Mouse (Mus musculus) right cerebral cortex, postnatal 10 days (tissue): ENCODE measurements at regions not wholly inside any gene's neighbourhood (a gene's known extent, or its start where the extent isn't known, plus 50 kb on each side); places are given as distances from the start of the nearest gene placed in this dataset.

Experiments
- DNase-seq, 2 experiments: peaks; one replicate each; pipeline ENCODE4 v3.0.0; 2021; ENCODE audit warnings: low spot score in 2 of 2

GRCm38 (mm10) chr13:97652279-97652678 is 108.2 kb downstream of the Gm10260 start:
- DNase-seq = no peak

GRCm38 (mm10) chr13:97651761-97652160 is 108.7 kb downstream of the Gm10260 start:
- no peak for DNase-seq

- DNase-seq = no peak
These were observed 109.3 kb downstream of the Gm10260 start for GRCm38 (mm10) chr13:97651176-97651575.

- DNase-seq = no peak
These were observed 110.2 kb downstream of the Gm10260 start for GRCm38 (mm10) chr13:97650191-97650590.

- no peak for DNase-seq
These were observed 112.9 kb downstream of the Gm10260 start for GRCm38 (mm10) chr13:97647486-97647885.

GRCm38 (mm10) chr13:97646021-97646385 is 114.4 kb downstream of the Gm10260 start:
- no peak for DNase-seq

GRCm38 (mm10) chr13:97645107-97646020 is 115.1 kb downstream of the Gm10260 start:
- DNase-seq = no peak

- DNase-seq = no peak
These were observed 120.2 kb downstream of the Gm10260 start for GRCm38 (mm10) chr13:97640236-97640635.

- DNase-seq = no peak
These were observed 120.8 kb downstream of the Gm10260 start for GRCm38 (mm10) chr13:97639656-97640055.

GRCm38 (mm10) chr13:97638457-97639088 is 121.9 kb downstream of the Gm10260 start:
- DNase-seq = no peak

GRCm38 (mm10) chr13:97637506-97637905 is 122.9 kb downstream of the Gm10260 start:
- DNase-seq = no peak

GRCm38 (mm10) chr13:97634041-97634788 is 126.2 kb downstream of the Gm10260 start:
- DNase-seq = peak; percentile 76 to 88

- peak; percentile 59 to 60 for DNase-seq
These were observed 126.9 kb downstream of the Gm10260 start for GRCm38 (mm10) chr13:97633551-97633950.

GRCm38 (mm10) chr13:97631872-97632402 is 128.5 kb downstream of the Gm10260 start:
- DNase-seq = peak in 1 of 2 experiments; percentile 63

- DNase-seq = no peak
These were observed 129.5 kb downstream of the Gm10260 start for GRCm38 (mm10) chr13:97630921-97631320.

- no peak for DNase-seq
These were observed 131.8 kb downstream of the Gm10260 start for GRCm38 (mm10) chr13:97628608-97629007.

GRCm38 (mm10) chr13:97627247-97627646 is 133.2 kb downstream of the Gm10260 start:
- no peak for DNase-seq

- DNase-seq = no peak
These were observed 133.6 kb downstream of the Gm10260 start for GRCm38 (mm10) chr13:97626786-97627185.

GRCm38 (mm10) chr13:97626116-97626515 is 134.3 kb downstream of the Gm10260 start:
- no peak for DNase-seq

GRCm38 (mm10) chr13:97625391-97625790 is 135.0 kb downstream of the Gm10260 start:
- no peak for DNase-seq

GRCm38 (mm10) chr13:97618190-97618586 is 142.2 kb downstream of the Gm10260 start:
- DNase-seq = no peak
